In genomic region chr14:76420726-76421125, GRCm38 (mm10) we compare ENCODE assay signal across 8 mouse cellular contexts. TPM values are rescaled to one million over a fixed set of nuclear protein-coding genes. Genes with fewer than 3 reads are reported as not detected.
DNase-seq lines count a peak whose midpoint lies in the region; ATAC-seq and TF ChIP-seq lines count a peak whose summit lies in the region.

No protein-coding gene starts in this region.

- ATAC-seq in forebrain, embryonic 11.5 days (replicated peaks; ENCODE audit: low FRiP score) = no peak
- ATAC-seq in intestine, embryonic 16.5 days = peak; percentile 46

- WGBS in forebrain, embryonic 11.5 days = 61% methylated on average over 7 of the region's 7 CpGs
- 29% methylated on average over 7 of the region's 7 CpGs for whole genome bisulfite sequencing in intestine, embryonic 16.5 days
- 31% methylated on average over 7 of the region's 7 CpGs for WGBS in olfactory bulb, adult 2 months

- no peak for TF ChIP-seq POLR2A in olfactory bulb, adult 2 months (IDR thresholded peaks at IDR 0.05; ENCODE audit: insufficient read depth, low read depth, low read length)

- peaks cover 20% of the 10 kb centered on the region; the same call in 1 of the 2 replicates for H3K36me3 ChIP-seq in forebrain, embryonic 11.5 days (ENCODE audit: control insufficient read depth, insufficient read depth, low read length)
- H3K36me3 ChIP-seq in intestine, embryonic 16.5 days (ENCODE audit: control insufficient read depth, insufficient read depth, low read length) = peaks cover 12% of the 10 kb centered on the region

- H3K4me3 ChIP-seq in left cerebral cortex, adult 2 months = peak overlapping the region; percentile 40
- H3K4me3 ChIP-seq in forebrain, embryonic 11.5 days (ENCODE audit: low read depth, low read length) = 0 out of 2 replicates have a peak overlapping the region, but pooled peaks have one; percentile 0
- H3K4me3 ChIP-seq in intestine, embryonic 16.5 days (ENCODE audit: low read length) = 0 out of 2 replicates have a peak overlapping the region, but pooled peaks have one; percentile 1
- H3K4me3 ChIP-seq in olfactory bulb, adult 2 months (ENCODE audit: insufficient read depth, low read depth, low read length) = peak overlapping the region; percentile 16

- H3K27ac ChIP-seq in left cerebral cortex, adult 2 months = no peak overlapping the region
- H3K27ac ChIP-seq in forebrain, embryonic 11.5 days (ENCODE audit: low read depth, low read length) = no peak overlapping the region
- H3K27ac ChIP-seq in intestine, embryonic 16.5 days (ENCODE audit: low read length) = 0 out of 2 replicates have a peak overlapping the region, but pooled peaks have one; percentile 15
- H3K27ac ChIP-seq in olfactory bulb, adult 2 months (ENCODE audit: insufficient read depth, low read depth, low read length) = no peak overlapping the region

- peaks cover 18% of the 10 kb centered on the region for H3K4me1 ChIP-seq in forebrain, embryonic 11.5 days (replicated peaks; ENCODE audit: control insufficient read depth, insufficient read depth, low read length)
- peaks cover 44% of the 10 kb centered on the region for H3K4me1 ChIP-seq in intestine, embryonic 16.5 days (ENCODE audit: control insufficient read depth, insufficient read depth, low read length)
- H3K4me1 ChIP-seq in olfactory bulb, adult 2 months (ENCODE audit: control insufficient read depth, insufficient read depth, low read length) = peaks cover 42% of the 10 kb centered on the region

- H3K9ac ChIP-seq in forebrain, embryonic 11.5 days (ENCODE audit: low read length) = no peak overlapping the region
- H3K9ac ChIP-seq in intestine, embryonic 16.5 days (ENCODE audit: low read depth, low read length) = no peak overlapping the region

- H3K27me3 ChIP-seq in forebrain, embryonic 11.5 days (ENCODE audit: control insufficient read depth, insufficient read depth, low read length) = no peaks in the 10 kb centered on the region
- H3K27me3 ChIP-seq in intestine, embryonic 16.5 days (replicated peaks; ENCODE audit: control insufficient read depth, insufficient read depth, low read length) = no peaks in the 10 kb centered on the region

- no peaks in the 10 kb centered on the region for H3K9me3 ChIP-seq in forebrain, embryonic 11.5 days (ENCODE audit: control insufficient read depth, low read length)
- H3K9me3 ChIP-seq in intestine, embryonic 16.5 days (ENCODE audit: control insufficient read depth, low read length) = no peaks in the 10 kb centered on the region

- intact Hi-C loops in left cerebral cortex, adult 2 months (cut with DNase I) = no loop called here
- intact Hi-C loops in left cerebral cortex, postnatal 10 days (cut with DNase I) = no loop called here
- intact Hi-C loops in gastrocnemius, postnatal 36 days (cut with DNase I) = no loop called here

- TF ChIP-seq CTCF in left cerebral cortex, adult 2 months (IDR thresholded peaks at IDR 0.05) = no peak
- no peak for TF ChIP-seq CTCF in olfactory bulb, adult 2 months (IDR thresholded peaks at IDR 0.05; ENCODE audit: insufficient read depth, low read depth, low read length)

- H3K4me2 ChIP-seq in forebrain, embryonic 11.5 days (ENCODE audit: low read depth, low read length, severe bottlenecking) = peak overlapping the region; percentile 31; the same call in 1 of the 2 replicates
- peak overlapping the region; percentile 31 for H3K4me2 ChIP-seq in intestine, embryonic 16.5 days (ENCODE audit: low read depth, low read length)

- no peak for DNase-seq in left cerebral cortex, adult 2 months (ENCODE audit: extremely low spot score in 1 of 2, low spot score in 2 of 2)
- DNase-seq in left cerebral cortex, postnatal 10 days (ENCODE audit: extremely low spot score in 1 of 2, low spot score in 2 of 2) = no peak
- no peak for DNase-seq in forebrain, embryonic 11.5 days (ENCODE audit: low spot score)
- DNase-seq in ovary, adult 18-20 months (ENCODE audit: low spot score) = no peak
- DNase-seq in MN1 (ENCODE audit: low spot score) = no peak
- DNase-seq in gastrocnemius, postnatal 36 days = no peak

RNA-seq across cellular contexts. Expression of gene Tsc22d1, which starts 6.0 kb away (rescaled TPM):
- 100 to 1,000 TPM; 593 to 598 TPM for total RNA-seq in left cerebral cortex, adult 2 months (2021)
- 100 to 1,000 TPM; 541 to 586 TPM for total RNA-seq in left cerebral cortex, postnatal 10 days (2021)
- polyA plus RNA-seq in forebrain, embryonic 11.5 days (2014; fragmentation: Nextera tagmentation; extraction: Ambion mirVana) = 484 and 510 TPM in 2 replicates
- polyA plus RNA-seq in intestine, embryonic 16.5 days (2015; fragmentation: Nextera tagmentation; extraction: Ambion mirVana) = 396 and 424 TPM in 2 replicates
- polyA plus RNA-seq in olfactory bulb, adult 2 months (2012; ENCODE audit: insufficient read depth, insufficient read length, low replicate concordance, missing spikeins) = 527 and 635 TPM in 2 replicates
- 10 to 100 TPM; 91.9 to 99.3 TPM for total RNA-seq in gastrocnemius, postnatal 36 days (2021)

Comparison
In these comparisons a context has a peak if more than half of its experiments do, and no peak if none do; other contexts are left out.
1. RNA of gene Tsc22d1, which starts 6.0 kb away (total RNA-seq): 593 to 598 TPM in left cerebral cortex, adult 2 months and 541 to 586 TPM in left cerebral cortex, postnatal 10 days; 91.9 to 99.3 TPM in gastrocnemius, postnatal 36 days; every median in the first group is over 4 times any median in the second.
2. Peak in every context shown above with its lines, with median percentiles within 50 percentile points of each other: H3K4me3 ChIP-seq.